Mouse (Mus musculus) E14TG2a.4 (cell line): ENCODE measurements around the gene Rbms3.

Experiments used
- CTCF ChIP-seq: conservative IDR thresholded peaks from 2 replicates; pipeline ENCODE4 v1.5.1; 2014; ENCODE audit warnings: low read length
- POU5F1 ChIP-seq: IDR thresholded peaks from 2 replicates; pipeline ENCODE4 v1.6.1; 2014; ENCODE audit warnings: low read length, borderline replicate concordance

DNA sequence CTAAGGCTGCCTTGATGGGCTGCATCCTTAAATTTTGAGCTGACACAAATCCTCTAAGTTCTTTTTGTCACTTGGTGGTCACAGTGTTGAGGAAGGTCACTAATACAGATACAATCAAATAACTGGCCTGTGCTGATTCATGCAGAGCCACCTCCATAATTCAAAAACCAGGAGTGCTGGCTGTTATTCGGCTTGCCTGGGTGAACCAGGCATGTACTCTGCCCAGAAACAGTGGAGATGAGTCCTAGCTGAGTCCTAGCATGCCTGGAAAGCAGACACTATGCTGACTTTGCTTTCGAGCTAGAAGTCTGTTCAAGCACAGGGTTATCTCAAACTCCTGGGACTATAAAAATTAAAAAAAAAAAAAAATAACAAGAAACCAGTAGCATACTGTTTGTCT, 972.6 kb downstream of the Rbms3 start:
- TF ChIP-seq CTCF (no peak), POU5F1 (no peak)
